Mouse (Mus musculus) megakaryocyte, embryonic 14.5 days (primary cell): ENCODE measurements around the gene Hoxa7.

Experiments used
- FLI1 ChIP-seq: IDR thresholded peaks from 2 replicates; pipeline ENCODE4 v1.6.1; 2012; ENCODE audit warnings: low read length, inconsistent platforms, mixed read lengths
- GATA1 ChIP-seq: IDR thresholded peaks from 3 replicates; pipeline ENCODE4 v1.6.1; 2012; ENCODE audit warnings: mixed read lengths, low read length, inconsistent platforms, borderline replicate concordance

- TF ChIP-seq GATA1 (no peak), FLI1 (no peak)
These were observed 13.4 kb downstream of the Hoxa7 start, which contains the start of gene Hoxa6 for GRCm38 (mm10) chr6:52208072-52208867.
